9 mouse cellular contexts compared by ENCODE assay signal in genomic region chr12:24470943-24471342, GRCm38 (mm10). TPM values are rescaled to one million over a fixed set of nuclear protein-coding genes. Genes with fewer than 3 reads are reported as not detected.
DNase-seq lines count a peak whose midpoint lies in the region; ATAC-seq and TF ChIP-seq lines count a peak whose summit lies in the region.
"Had no signal": no experiment of that assay in that cellular context is flagged by ENCODE, and none has a peak within 500 bp of the region (broad histone marks: within the 10 kb centered on the region; RNA-seq: fewer than 3 reads in every experiment).

No protein-coding gene starts in this region.

- DNase-seq in cerebellum, adult 2 months, result peak; percentile 14 to 24
- peak; percentile 66 to 68 for DNase-seq in B cell, adult 2 months
- DNase-seq in brain, adult 2 months (ENCODE audit: low read depth, low spot score), result peak; percentile 59
- DNase-seq in frontal cortex, postnatal 36 days (ENCODE audit: low spot score in 2 of 2), result peak; percentile 34 to 39
- peak; percentile 69 for DNase-seq in lung, postnatal 36 days
- peak; percentile 19 for DNase-seq in spleen, adult 12 weeks (ENCODE audit: low spot score)

- H3K4me2 ChIP-seq in kidney, embryonic 16.5 days (replicated peaks; ENCODE audit: low read depth, low read length), result no peak overlapping the region
- H3K4me2 ChIP-seq: limb, embryonic 15.5 days had no signal

- no peak for ATAC-seq in cerebellum, adult (ENCODE audit: insufficient number of reproducible peaks, low FRiP score, low TSS enrichment)
- ATAC-seq in kidney, embryonic 16.5 days (ENCODE audit: low FRiP score, low TSS enrichment), result peak; percentile 71; the same call in 1 of the 2 replicates

- H3K4me1 ChIP-seq in cerebellum, adult 2 months (ENCODE audit: control insufficient read depth, insufficient read depth, low read length), result no peaks in the 10 kb centered on the region; the same call in 1 of the 2 replicates
- no peaks in the 10 kb centered on the region for H3K4me1 ChIP-seq in kidney, embryonic 16.5 days (ENCODE audit: insufficient read depth, low read length)
- H3K4me1 ChIP-seq: limb, embryonic 15.5 days had no signal

- TF ChIP-seq POLR2A in cerebellum, adult 2 months (IDR thresholded peaks at IDR 0.05; ENCODE audit: borderline replicate concordance, insufficient read depth, low read length), result no peak

- H3K4me3 ChIP-seq in cerebellum, adult 2 months (replicated peaks; ENCODE audit: insufficient read depth, low read depth, low read length), result no peak overlapping the region
- H3K4me3 ChIP-seq in kidney, embryonic 16.5 days (ENCODE audit: low read length), result no peak overlapping the region
- H3K4me3 ChIP-seq: limb, embryonic 15.5 days had no signal

- H3K27ac ChIP-seq in cerebellum, adult 2 months (ENCODE audit: insufficient read depth, low read length), result no peak overlapping the region
- no peak overlapping the region for H3K27ac ChIP-seq in kidney, embryonic 16.5 days (ENCODE audit: low read length)
- H3K27ac ChIP-seq: limb, embryonic 15.5 days had no signal

- peak; percentile 64 for TF ChIP-seq CTCF in cerebellum, adult 2 months (IDR thresholded peaks at IDR 0.05; ENCODE audit: borderline replicate concordance, insufficient read depth, low read depth, low read length)

- H3K27me3 ChIP-seq in cerebellum, adult 2 months (ENCODE audit: control insufficient read depth, insufficient read depth, low read length), result no peaks in the 10 kb centered on the region
- H3K27me3 ChIP-seq in kidney, embryonic 16.5 days (ENCODE audit: insufficient read depth, low read length), result no peaks in the 10 kb centered on the region
- H3K27me3 ChIP-seq: limb, embryonic 15.5 days had no signal

- no peak overlapping the region for H3K9ac ChIP-seq in kidney, embryonic 16.5 days (replicated peaks; ENCODE audit: low read length)
- H3K9ac ChIP-seq: limb, embryonic 15.5 days had no signal

- no peaks in the 10 kb centered on the region for H3K36me3 ChIP-seq in kidney, embryonic 16.5 days (ENCODE audit: insufficient read depth, low read length)
- H3K36me3 ChIP-seq: limb, embryonic 15.5 days had no signal

- no peaks in the 10 kb centered on the region for H3K9me3 ChIP-seq in kidney, embryonic 16.5 days (ENCODE audit: low read length)
- H3K9me3 ChIP-seq: limb, embryonic 15.5 days had no signal

- WGBS in cerebellum, adult 2 months, result 22% methylated on average over 4 of the region's 4 CpGs
- WGBS in kidney, embryonic 16.5 days, result 18% methylated on average over 4 of the region's 4 CpGs

RNA-seq across cellular contexts. Expression of gene Taf1b, which starts 27.2 kb away (rescaled TPM):
- 17.7 and 21.0 TPM in 2 replicates for polyA plus RNA-seq in cerebellum, adult 2 months (2012; rRNA removed)
- 32.1 and 32.8 TPM in 2 replicates for polyA plus RNA-seq in kidney, embryonic 16.5 days (2015; fragmentation: Nextera tagmentation; extraction: Ambion mirVana)

Comparison
In these comparisons a context has a peak if more than half of its experiments do, and no peak if none do; other contexts are left out.
1. DNase-seq: peak in every context shown above with its lines; median percentile 69 in lung, postnatal 36 days; 67 in B cell, adult 2 months; 59 in brain, adult 2 months; 36 in frontal cortex, postnatal 36 days; 19 in cerebellum, adult 2 months; 19 in spleen, adult 12 weeks.